Mouse (Mus musculus): Measurements from ENCODE around the gene Adamts17.

GRCm38 (mm10) chr7:66903014-66903413 is 63.5 kb downstream of the Adamts17 start:
- TF ChIP-seq GATA1 (IDR thresholded peaks at IDR 0.05; ENCODE audit: low read length): no peak
- TF ChIP-seq TAL1 (IDR thresholded peaks at IDR 0.05; ENCODE audit: low read length): no peak
